Mouse (Mus musculus): ENCODE data around the gene Hlcs. TPM values are rescaled to one million over a fixed set of nuclear protein-coding genes. Genes with fewer than 3 reads are reported as not detected.

Hlcs gene
- polyA plus RNA-seq, 1 experiment from 2014 or later: 7.6 TPM

DNA sequence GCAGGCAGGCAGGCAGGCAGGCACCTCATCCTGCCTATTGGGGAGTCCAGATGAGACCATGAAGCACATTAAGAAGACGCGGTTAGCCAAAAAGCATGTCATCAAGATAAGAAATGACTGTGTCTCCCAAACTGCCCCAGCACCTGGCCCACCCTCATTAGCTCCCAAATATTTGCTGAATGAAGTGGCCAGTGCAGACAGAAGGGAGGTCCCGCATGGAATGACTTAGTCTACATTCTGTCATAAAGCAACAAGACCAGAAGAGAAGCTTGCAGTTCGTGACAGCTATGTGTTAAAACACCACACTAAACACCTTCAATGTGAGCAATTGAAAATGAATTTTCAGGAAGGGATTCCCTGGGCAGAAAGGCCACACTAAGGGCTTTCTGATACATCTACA lies 57.8 kb downstream of the Hlcs start:
- WGBS: 85% methylated on average over 4 of the region's 4 CpGs
- no peak for ATAC-seq (ENCODE audit: low read depth)

DNA sequence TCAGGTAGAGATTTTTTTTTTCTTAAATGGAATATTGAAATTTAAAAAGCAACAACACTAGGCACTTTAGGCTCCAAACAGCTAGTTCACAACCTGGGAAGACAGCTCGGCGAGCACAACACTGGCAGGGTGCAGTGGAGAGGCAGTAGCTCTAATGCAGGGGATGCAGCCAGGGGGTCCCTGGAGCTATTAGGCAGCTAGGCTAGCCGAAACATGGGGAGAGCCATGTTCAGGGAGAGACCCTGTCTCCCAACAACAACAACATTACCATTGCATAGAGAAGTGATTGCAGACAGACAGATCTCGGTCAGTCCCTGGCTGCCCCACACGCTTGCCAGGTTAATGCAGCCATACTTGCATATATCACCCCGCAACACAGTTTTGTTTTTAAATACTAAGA lies 58.3 kb downstream of the Hlcs start:
- H3K9ac ChIP-seq (replicated peaks; ENCODE audit: low read depth, low read length): no peak overlapping the region
- no peak overlapping the region for H3K4me2 ChIP-seq (ENCODE audit: low read depth, low read length)
- H3K36me3 ChIP-seq (ENCODE audit: control insufficient read depth, insufficient read depth, low read length): no peaks in the 10 kb centered on the region
- no peak overlapping the region for H3K4me3 ChIP-seq (ENCODE audit: low read depth, low read length)
- ATAC-seq (ENCODE audit: low read depth): no peak
- no peaks in the 10 kb centered on the region for H3K9me3 ChIP-seq (ENCODE audit: control insufficient read depth, low read length)
- H3K4me1 ChIP-seq (ENCODE audit: control insufficient read depth, insufficient read depth, low read length): peaks cover 2% of the 10 kb centered on the region; the same call in 1 of the 2 replicates
- 83% methylated on average over 6 of the region's 6 CpGs for WGBS
- no peak overlapping the region for H3K27ac ChIP-seq (ENCODE audit: low read depth, low read length)
- no peaks in the 10 kb centered on the region for H3K27me3 ChIP-seq (ENCODE audit: control insufficient read depth, insufficient read depth, low read length)

More for the DNA sequence above, 57.8 kb downstream of the Hlcs start:
- no peak overlapping the region for H3K4me3 ChIP-seq (ENCODE audit: low read depth, low read length)
- H3K9ac ChIP-seq (replicated peaks; ENCODE audit: low read depth, low read length): no peak overlapping the region
- H3K4me2 ChIP-seq (ENCODE audit: low read depth, low read length): no peak overlapping the region
- H3K36me3 ChIP-seq (ENCODE audit: control insufficient read depth, insufficient read depth, low read length): no peaks in the 10 kb centered on the region
- no peaks in the 10 kb centered on the region for H3K27me3 ChIP-seq (ENCODE audit: control insufficient read depth, insufficient read depth, low read length)
- H3K4me1 ChIP-seq (ENCODE audit: control insufficient read depth, insufficient read depth, low read length): no peaks in the 10 kb centered on the region
- H3K27ac ChIP-seq (ENCODE audit: low read depth, low read length): no peak overlapping the region
- H3K9me3 ChIP-seq (ENCODE audit: control insufficient read depth, low read length): no peaks in the 10 kb centered on the region

DNA sequence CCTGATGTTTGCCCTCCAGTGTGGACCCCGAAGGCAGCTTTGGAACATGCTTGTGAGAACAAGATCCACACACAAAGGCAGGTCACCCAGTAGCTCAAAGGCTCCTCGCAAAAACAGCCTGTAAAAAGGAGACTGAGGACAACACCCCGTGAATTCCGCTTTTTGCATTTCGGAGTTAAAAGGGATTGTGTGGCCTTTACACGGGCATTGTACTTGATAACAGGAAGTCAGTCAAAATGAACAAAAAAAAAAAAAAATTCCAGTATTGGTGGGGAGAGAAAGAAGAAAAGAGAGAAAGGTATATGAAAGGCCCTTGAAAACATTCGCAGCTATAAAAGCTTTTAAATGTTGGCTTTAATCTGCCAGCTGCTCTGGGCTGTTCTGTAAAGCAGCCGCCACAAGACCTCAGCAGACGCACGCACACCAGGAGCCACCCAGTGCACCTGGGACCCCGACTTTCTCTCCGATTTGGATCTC lies 58.9 kb downstream of the Hlcs start:
- WGBS: 31% methylated on average over 12 of the region's 12 CpGs
- Histone ChIP-seq H3K27me3 (ENCODE audit: control insufficient read depth, insufficient read depth, low read length) (no peaks in the 10 kb centered on the region), H3K4me3 (ENCODE audit: low read depth, low read length) (no peak overlapping the region), H3K9ac (replicated peaks; ENCODE audit: low read depth, low read length) (no peak overlapping the region), H3K36me3 (ENCODE audit: control insufficient read depth, insufficient read depth, low read length) (no peaks in the 10 kb centered on the region), H3K27ac (ENCODE audit: low read depth, low read length) (no peak overlapping the region), H3K9me3 (ENCODE audit: control insufficient read depth, low read length) (no peaks in the 10 kb centered on the region), H3K4me1 (ENCODE audit: control insufficient read depth, insufficient read depth, low read length) (peaks cover 5% of the 10 kb centered on the region; the same call in 1 of the 2 replicates), H3K4me2 (ENCODE audit: low read depth, low read length) (no peak overlapping the region)
- no peak for ATAC-seq (ENCODE audit: low read depth)

DNA sequence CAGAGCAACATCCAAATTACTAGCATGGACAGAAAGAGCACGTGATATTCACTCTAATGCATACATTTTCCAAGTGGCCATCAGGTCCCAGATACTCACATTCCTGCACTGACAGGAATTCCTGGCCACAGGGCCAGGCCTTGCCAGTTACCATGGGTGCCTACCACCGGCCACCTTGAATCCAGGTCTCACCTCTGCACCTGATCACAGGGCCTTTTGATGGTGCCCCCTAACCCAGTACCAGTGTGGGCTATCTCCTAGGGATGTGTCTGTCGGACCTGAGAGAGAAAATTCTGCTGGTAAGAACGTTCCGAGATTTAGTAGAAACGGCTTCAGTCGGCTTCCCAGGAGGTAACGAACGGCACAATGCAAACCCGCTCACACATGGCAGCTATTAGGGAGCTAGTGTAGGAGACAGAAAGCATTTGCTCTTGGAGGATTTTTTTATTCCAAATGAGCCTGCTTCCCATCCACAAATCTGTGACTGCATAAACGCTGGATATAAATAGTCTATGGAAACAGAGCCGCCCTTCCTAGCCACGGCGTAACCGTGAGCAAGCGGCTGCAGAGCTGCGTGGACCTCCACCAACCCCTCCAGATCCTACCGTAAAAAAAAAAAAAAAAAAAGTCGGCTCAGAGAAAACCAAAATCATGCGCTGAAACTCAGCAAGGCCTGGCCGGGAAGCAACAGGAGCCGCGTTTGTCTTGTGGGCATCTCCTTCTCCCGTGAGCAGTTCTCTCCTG lies 59.5 kb downstream of the Hlcs start:
- Histone ChIP-seq H3K9ac (replicated peaks; ENCODE audit: low read depth, low read length) (no peak overlapping the region; the same call in 1 of the 2 replicates), H3K27ac (ENCODE audit: low read depth, low read length) (no peak overlapping the region), H3K36me3 (ENCODE audit: control insufficient read depth, insufficient read depth, low read length) (no peaks in the 10 kb centered on the region), H3K4me3 (ENCODE audit: low read depth, low read length) (no peak overlapping the region), H3K27me3 (ENCODE audit: control insufficient read depth, insufficient read depth, low read length) (no peaks in the 10 kb centered on the region), H3K4me2 (ENCODE audit: low read depth, low read length) (no peak overlapping the region), H3K9me3 (ENCODE audit: control insufficient read depth, low read length) (no peaks in the 10 kb centered on the region), H3K4me1 (ENCODE audit: control insufficient read depth, insufficient read depth, low read length) (peaks cover 5% of the 10 kb centered on the region; the same call in 1 of the 2 replicates)
- ATAC-seq (ENCODE audit: low read depth): no peak
- 55% methylated on average over 24 of the region's 24 CpGs for WGBS

DNA sequence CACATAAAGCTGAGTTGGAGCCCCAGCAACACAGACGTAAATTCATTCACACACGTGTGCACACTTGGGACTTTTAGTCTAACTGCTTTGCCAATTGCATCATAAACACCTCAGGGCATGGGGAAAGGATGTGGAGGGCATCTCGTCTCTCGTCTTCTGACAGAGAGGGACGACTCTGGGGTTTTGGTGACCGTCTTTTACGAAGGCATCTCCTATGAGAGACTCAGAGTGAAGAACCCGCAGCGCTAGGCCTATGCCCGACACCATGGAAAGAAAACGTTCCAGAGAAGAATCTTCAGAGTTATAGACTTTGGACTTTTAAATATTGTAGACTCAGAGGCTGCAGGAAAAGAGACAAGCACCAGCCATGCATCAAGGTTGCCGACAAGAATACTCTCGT lies 61.6 kb downstream of the Hlcs start:
- Histone ChIP-seq H3K4me2 (ENCODE audit: low read depth, low read length) (no peak overlapping the region), H3K9ac (replicated peaks; ENCODE audit: low read depth, low read length) (no peak overlapping the region), H3K36me3 (ENCODE audit: control insufficient read depth, insufficient read depth, low read length) (no peaks in the 10 kb centered on the region), H3K4me3 (ENCODE audit: low read depth, low read length) (no peak overlapping the region), H3K27ac (ENCODE audit: low read depth, low read length) (no peak overlapping the region), H3K27me3 (ENCODE audit: control insufficient read depth, insufficient read depth, low read length) (no peaks in the 10 kb centered on the region), H3K4me1 (ENCODE audit: control insufficient read depth, insufficient read depth, low read length) (peaks cover 5% of the 10 kb centered on the region; the same call in 1 of the 2 replicates), H3K9me3 (ENCODE audit: control insufficient read depth, low read length) (no peaks in the 10 kb centered on the region)
- WGBS: 72% methylated on average over 13 of the region's 13 CpGs
- ATAC-seq (ENCODE audit: low read depth): no peak

DNA sequence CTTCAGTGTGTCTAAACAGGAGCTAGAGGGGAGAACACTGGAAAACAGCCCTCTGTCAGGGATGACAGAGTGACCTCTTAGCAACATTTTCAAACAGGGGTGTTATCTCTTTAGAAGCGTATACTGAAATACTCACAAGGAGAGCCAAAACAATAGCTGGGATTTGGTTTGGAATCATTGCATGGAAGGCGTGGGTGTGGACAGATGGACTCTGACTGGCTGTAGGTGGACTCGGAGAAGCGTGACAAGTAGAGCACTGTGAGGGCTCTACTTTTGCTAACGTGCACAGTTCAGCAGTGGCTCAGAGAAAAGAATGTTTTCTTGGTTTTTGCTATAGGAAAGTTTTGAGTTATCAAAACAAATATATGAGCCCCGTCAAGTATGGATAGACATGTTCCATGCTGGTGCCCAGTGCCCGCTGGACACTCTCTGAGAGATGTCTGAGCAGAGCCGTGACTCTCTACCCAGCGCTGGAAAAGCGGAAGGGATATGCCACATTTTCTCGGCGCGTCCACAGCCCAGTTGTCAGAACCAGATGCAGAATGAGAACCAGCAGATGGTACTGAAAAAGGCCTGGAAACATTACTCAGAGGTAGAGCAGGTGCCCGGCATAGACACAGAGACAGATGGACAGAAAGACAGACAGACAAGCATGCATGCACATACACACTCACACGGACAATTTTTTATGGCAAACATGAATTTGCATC lies 62.6 kb downstream of the Hlcs start:
- no peak overlapping the region for H3K4me2 ChIP-seq (ENCODE audit: low read depth, low read length)
- ATAC-seq (ENCODE audit: low read depth): no peak
- WGBS: 81% methylated on average over 15 of the region's 15 CpGs
- H3K9me3 ChIP-seq (ENCODE audit: control insufficient read depth, low read length): no peaks in the 10 kb centered on the region
- H3K36me3 ChIP-seq (ENCODE audit: control insufficient read depth, insufficient read depth, low read length): no peaks in the 10 kb centered on the region
- H3K4me1 ChIP-seq (ENCODE audit: control insufficient read depth, insufficient read depth, low read length): peaks cover 5% of the 10 kb centered on the region; the same call in 1 of the 2 replicates
- no peak overlapping the region for H3K9ac ChIP-seq (replicated peaks; ENCODE audit: low read depth, low read length)
- H3K4me3 ChIP-seq (ENCODE audit: low read depth, low read length): no peak overlapping the region
- H3K27ac ChIP-seq (ENCODE audit: low read depth, low read length): no peak overlapping the region
- no peaks in the 10 kb centered on the region for H3K27me3 ChIP-seq (ENCODE audit: control insufficient read depth, insufficient read depth, low read length)

DNA sequence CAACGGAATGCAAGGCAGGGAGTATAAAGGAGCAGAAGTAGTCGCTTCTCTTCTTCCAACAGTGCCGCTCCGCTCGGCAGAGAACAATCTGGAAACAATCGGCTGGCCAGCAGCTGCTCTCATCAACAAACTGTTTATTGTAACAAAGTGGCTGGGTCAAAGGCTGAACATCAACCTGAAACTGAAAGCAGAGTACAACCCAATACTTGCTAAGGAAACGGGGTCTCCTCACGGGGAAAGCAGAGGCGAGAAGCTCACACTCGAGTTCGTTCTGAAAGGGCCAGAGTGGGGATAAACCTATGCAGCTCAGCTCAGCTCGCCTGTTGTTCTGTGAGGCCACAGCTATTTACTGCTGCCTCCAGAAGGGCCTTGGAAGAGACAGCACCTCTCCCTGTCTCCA lies 63.2 kb downstream of the Hlcs start:
- Histone ChIP-seq H3K27ac (ENCODE audit: low read depth, low read length) (no peak overlapping the region), H3K4me2 (ENCODE audit: low read depth, low read length) (no peak overlapping the region), H3K4me3 (ENCODE audit: low read depth, low read length) (no peak overlapping the region), H3K4me1 (ENCODE audit: control insufficient read depth, insufficient read depth, low read length) (peaks cover 5% of the 10 kb centered on the region; the same call in 1 of the 2 replicates), H3K27me3 (ENCODE audit: control insufficient read depth, insufficient read depth, low read length) (no peaks in the 10 kb centered on the region), H3K9ac (replicated peaks; ENCODE audit: low read depth, low read length) (no peak overlapping the region), H3K9me3 (ENCODE audit: control insufficient read depth, low read length) (no peaks in the 10 kb centered on the region), H3K36me3 (ENCODE audit: control insufficient read depth, insufficient read depth, low read length) (no peaks in the 10 kb centered on the region)
- no peak for ATAC-seq (ENCODE audit: low read depth)
- WGBS: 41% methylated on average over 12 of the region's 12 CpGs

DNA sequence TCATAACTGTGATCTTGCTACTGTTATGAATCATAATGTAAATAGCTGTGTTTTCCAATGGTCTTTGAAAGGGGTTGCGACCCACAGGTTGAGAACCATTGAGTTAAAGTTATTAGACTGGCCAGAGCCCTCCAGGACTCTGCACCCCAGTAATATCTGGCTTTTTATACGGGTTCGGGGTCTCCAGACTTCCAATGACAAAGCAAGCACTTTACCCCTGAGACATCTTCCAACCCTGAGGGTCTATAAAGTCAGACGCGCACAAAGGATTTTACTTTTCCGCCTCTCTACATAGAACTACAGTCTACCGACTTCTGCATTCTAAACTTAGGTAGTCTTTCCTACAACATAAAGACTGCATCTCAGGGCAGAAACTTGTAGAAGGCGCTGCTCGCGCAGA lies 63.7 kb downstream of the Hlcs start:
- H3K36me3 ChIP-seq (ENCODE audit: control insufficient read depth, insufficient read depth, low read length): no peaks in the 10 kb centered on the region
- H3K27me3 ChIP-seq (ENCODE audit: control insufficient read depth, insufficient read depth, low read length): no peaks in the 10 kb centered on the region
- no peak for ATAC-seq (ENCODE audit: low read depth)
- 90% methylated on average over 10 of the region's 10 CpGs for WGBS
- no peak overlapping the region for H3K27ac ChIP-seq (ENCODE audit: low read depth, low read length)
- H3K9me3 ChIP-seq (ENCODE audit: control insufficient read depth, low read length): no peaks in the 10 kb centered on the region
- H3K9ac ChIP-seq (replicated peaks; ENCODE audit: low read depth, low read length): no peak overlapping the region
- no peak overlapping the region for H3K4me3 ChIP-seq (ENCODE audit: low read depth, low read length)
- H3K4me2 ChIP-seq (ENCODE audit: low read depth, low read length): no peak overlapping the region
- peaks cover 5% of the 10 kb centered on the region; the same call in 1 of the 2 replicates for H3K4me1 ChIP-seq (ENCODE audit: control insufficient read depth, insufficient read depth, low read length)

DNA sequence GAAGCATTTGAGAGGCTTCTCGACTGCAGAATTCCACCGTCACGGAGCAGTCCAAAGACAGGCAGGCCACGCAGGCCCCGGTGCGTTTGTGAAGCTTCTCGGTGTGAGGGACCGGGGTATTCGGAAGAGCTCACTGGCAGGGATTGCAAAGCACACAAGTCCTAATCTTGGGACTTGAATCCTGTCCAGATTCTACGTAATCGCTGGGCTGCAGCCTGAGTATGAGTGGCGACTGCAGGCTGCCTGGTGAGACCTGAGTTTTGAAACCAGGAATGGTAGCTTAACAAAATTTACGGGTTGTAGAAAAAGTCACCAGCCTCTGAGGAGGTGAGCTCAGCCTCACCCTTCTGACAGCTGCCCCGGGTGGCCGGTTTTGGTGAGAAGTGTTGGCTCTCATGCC lies 64.7 kb downstream of the Hlcs start:
- no peak overlapping the region for H3K4me3 ChIP-seq (ENCODE audit: low read depth, low read length)
- H3K4me1 ChIP-seq (ENCODE audit: control insufficient read depth, insufficient read depth, low read length): peaks cover 5% of the 10 kb centered on the region; the same call in 1 of the 2 replicates
- no peak overlapping the region for H3K4me2 ChIP-seq (ENCODE audit: low read depth, low read length)
- no peak overlapping the region for H3K27ac ChIP-seq (ENCODE audit: low read depth, low read length)
- no peak overlapping the region for H3K9ac ChIP-seq (replicated peaks; ENCODE audit: low read depth, low read length)
- 91% methylated on average over 15 of the region's 15 CpGs for WGBS
- no peak for ATAC-seq (ENCODE audit: low read depth)
- H3K36me3 ChIP-seq (ENCODE audit: control insufficient read depth, insufficient read depth, low read length): no peaks in the 10 kb centered on the region
- H3K27me3 ChIP-seq (ENCODE audit: control insufficient read depth, insufficient read depth, low read length): no peaks in the 10 kb centered on the region
- H3K9me3 ChIP-seq (ENCODE audit: control insufficient read depth, low read length): no peaks in the 10 kb centered on the region

All from neural tube, embryonic 14.5 days (tissue).